Mouse (Mus musculus) cerebellum, postnatal 25 days (tissue): ENCODE data around the gene Etv3.

Source experiments
- DNase-seq, 2 experiments: peaks; one replicate each; pipeline ENCODE4 v3.0.0; 2021; ENCODE audit warnings: mixed read lengths in 2 of 2

Gene Etv3

GRCm38 (mm10) chr3:87560156-87560555 is 34.9 kb downstream of the Etv3 start:
- DNase-seq = peak in 1 of 2 experiments; percentile 34

DNA sequence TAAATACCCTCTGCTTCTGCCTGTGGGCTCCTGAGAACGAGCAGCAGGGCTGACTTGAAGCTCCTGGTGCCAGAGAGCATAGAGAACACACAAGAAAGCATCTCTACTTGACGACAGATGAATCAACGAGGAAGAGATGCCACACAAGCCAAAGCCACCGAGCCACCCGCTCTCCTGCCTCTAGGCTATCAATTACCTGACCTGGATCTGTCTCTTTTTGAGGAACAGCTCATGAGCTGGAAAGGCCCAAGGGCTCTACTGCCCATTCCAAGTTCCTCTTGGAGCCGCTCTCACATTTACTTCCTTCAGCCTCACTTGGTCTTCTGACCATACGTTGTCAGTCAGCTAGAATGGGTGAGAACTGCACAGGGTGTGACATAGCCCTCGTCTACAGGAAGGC is 36.2 kb downstream of the Etv3 start:
- DNase-seq = no peak

GRCm38 (mm10) chr3:87562370-87562769 is 37.2 kb downstream of the Etv3 start:
- DNase-seq = peak; percentile 91 to 93

DNA sequence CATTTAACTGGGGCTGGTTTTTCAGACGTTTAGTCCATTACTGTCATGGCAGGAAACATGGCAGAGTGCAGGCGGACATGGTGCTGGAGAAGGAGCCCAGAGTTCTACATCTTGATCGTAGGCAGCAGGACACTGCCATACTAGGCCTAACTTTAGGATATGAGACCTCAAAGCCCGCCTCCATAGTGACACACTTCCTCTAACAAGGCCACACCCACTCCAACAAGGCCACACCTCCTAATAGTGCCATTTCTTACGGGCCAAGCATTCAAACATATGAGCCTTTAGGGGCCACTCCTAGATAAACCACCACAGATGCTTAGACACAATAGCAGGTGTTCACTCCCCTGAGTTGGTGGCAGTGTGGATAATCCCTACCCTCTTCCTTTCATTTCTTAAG is 38.3 kb downstream of the Etv3 start:
- no peak for DNase-seq

DNA sequence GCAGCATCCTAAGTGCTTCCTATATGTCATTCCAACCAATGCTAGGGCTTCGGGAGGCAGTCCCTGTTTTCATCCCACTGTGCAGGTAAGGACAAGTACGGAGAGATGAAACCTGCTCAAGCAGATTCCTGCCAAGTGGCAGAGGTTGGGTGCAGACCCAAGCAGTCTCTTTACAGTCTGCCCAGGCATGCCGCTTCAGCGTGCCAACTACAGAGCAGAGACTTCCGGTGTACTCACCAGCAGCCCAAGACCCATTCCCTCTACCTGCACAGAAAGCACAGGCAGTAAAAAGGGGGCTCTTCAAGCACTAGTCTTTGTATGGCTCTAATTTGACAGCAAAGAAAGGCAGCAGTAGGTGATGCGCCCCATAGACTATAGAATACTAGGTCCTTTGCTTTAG is 40.4 kb downstream of the Etv3 start:
- peak in 1 of 2 experiments; percentile 43 for DNase-seq

DNA sequence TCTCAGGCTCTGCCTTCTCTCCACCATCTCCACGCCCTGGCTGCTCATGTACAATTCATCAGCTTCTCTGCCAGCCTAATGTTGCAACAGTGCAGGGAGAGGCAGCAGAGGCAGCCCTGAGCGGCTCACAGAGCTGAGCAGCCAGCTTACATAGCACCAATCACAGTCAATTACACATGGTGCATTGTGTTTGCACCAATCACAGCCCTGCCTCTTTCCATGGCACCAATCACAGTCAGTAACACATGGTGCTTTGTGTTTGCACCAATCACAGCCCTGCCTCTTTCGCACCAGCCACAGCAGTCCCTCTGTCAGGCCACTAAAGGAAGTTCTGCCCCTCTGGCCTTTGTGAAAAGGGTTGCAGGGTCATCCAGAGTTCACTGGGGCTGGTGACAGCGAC is 40.9 kb downstream of the Etv3 start:
- peak; percentile 88 for DNase-seq

DNA sequence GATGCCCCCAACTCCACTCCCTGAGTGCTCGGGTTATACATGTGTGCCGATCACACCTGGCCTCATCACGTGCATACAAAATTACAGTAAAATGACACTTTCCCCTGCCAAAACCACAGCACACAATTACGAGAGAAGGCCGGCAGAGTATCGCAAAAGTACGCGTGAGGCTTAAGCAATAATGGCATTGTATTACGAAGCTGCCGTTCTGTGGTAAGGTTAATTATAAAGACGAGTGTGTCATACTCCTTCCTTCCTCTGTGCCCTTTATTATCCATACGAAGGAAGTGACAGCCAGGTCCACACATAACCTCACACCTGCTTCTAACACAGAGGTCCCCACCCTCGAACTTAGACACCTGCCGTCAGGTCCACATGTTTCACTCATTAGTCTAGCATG is 42.3 kb downstream of the Etv3 start:
- DNase-seq = no peak

DNA sequence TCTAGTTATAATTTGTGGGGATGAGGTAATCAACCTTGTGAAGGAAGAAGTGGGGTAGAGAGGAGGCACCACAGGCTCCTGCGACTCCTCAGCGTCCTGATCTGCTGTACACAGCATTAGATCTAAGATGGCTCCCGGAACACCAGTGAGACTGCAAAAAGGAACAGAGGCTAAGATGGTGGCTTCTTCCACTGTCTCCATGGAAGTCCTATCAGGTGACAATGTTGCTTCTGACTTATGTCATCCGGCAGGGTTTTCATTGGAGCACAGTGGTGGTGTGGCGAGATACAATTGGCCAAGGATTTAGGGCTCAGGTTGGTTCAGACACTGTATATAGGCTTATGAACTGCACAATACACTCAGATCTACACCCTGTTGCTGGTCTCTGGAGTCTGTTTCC is 43.5 kb downstream of the Etv3 start:
- no peak for DNase-seq

DNA sequence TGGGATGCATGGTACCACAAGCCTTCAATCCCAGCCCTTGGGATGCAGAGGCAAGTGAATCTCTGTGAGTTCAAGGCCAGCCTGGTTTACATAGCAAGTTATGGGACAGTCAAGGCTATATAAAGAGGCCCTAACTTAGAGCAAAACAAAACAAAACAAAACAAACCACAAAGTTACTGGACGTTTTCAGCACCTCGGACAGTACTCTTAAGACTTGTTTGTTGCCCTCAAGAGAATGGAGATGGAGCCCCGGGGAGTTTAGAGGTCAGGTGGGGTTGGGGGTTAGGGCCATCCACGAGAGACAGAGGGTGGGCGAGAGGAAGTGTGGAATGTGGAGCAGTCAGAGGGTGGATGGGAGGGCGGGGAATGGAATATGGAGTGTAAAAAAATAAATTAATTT is 50.6 kb downstream of the Etv3 start:
- no peak for DNase-seq

DNA sequence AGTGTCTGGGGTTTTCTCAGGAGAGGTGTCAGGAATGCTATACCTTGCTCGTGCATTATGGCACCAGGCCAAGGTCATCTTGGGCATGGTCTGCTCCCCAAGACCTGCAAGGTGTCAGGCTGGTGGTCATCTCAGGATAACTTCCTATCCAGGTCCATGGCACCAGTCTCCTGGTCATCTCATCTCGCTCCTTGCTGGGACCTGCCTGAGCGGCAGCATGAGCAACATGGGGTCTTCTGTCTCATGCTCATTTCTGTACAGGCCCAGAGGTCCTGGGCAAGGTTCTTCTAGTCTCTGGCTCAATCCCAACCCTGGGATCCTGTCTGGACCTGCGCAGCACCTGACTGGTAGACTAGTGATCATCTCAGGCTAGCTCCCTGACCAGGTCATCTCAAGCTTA is 57.1 kb downstream of the Etv3 start:
- DNase-seq = no peak
